Mouse (Mus musculus) MN1 (cell line): ENCODE results near the gene Cdk6.
"Not testable (repeated sequence)": the region's sequence is repeated elsewhere in the genome, so short reads cannot be mapped to it uniquely, and the experiment has no call there.

Experiments used
- DNase-seq: peaks from one replicate; pipeline ENCODE4 v3.0.0-alpha.2; 2016; ENCODE audit warnings: low spot score

Gene Cdk6

DNA sequence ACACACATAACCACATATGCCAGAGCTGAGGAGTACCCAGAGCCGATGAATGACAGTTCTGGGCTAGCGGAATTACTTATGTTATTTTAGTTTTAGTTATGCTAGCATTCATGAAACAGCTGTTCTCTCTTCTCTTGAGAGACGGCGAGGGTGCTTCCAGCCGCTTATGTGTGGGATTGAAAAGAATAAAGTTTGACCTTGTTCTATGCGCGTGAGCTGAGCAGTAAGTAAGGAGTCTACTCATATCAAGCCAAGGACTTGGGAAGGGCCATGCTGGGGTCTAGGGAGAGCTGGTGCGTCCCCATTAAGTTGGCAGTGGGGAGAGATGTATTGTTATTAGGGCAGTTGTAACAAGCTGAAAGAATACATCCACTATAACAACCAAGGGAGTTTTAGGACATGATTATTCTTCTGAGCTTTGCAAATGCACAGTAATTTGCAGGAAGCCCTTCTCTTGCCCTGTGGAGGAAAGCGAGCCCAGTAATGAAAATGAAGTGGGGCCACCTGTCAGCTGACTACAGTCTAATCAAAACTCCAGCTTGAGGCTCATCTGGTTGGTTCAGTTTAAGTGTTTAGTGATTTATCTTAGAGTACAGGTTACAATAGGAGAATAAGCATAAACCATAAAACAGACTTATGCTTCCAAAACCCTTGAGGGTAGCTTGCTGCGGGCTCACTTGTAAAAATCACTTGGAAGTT, 170.0 kb downstream of the Cdk6 start:
- DNase-seq = no peak

DNA sequence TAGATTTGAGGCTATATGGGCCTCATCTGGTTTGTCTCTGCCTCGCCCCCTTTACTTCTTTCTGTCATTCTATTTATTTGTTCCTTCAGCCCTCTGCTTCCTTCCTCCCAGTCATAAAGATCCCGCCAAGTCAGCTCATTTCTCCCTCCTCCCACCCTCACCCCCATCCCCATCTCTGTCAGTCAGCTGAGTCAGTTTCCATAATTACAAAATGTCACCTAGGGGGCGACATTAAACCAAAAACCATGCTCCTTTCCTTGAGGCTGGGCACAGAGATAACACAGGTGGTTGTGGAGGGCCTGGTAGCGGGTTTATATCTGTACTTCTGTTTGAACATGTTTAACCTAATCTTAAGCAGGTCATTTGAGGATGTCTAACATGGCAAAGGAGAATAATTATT, 171.3 kb downstream of the Cdk6 start:
- peak; percentile 12 for DNase-seq

DNA sequence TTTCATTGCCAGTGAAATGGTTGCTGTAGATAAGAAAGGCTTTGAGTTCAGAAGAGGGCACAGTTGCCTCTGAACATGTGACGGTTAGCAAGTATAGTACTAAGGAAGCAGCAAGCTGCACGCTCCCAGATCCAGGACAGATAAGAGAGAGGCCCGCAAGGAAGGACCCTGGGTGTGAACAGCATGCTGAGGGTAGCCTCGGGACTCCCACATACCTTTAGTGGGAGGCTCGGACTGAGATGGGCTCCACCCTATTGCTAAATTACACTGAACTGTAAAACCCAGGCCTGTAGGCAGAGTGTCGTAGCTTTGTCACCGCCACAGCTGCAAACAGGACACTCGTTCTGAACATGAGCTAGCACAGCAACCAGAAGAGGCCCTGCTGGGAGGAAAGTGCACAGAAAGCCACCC, 173.6 kb downstream of the Cdk6 start:
- DNase-seq = no peak

DNA sequence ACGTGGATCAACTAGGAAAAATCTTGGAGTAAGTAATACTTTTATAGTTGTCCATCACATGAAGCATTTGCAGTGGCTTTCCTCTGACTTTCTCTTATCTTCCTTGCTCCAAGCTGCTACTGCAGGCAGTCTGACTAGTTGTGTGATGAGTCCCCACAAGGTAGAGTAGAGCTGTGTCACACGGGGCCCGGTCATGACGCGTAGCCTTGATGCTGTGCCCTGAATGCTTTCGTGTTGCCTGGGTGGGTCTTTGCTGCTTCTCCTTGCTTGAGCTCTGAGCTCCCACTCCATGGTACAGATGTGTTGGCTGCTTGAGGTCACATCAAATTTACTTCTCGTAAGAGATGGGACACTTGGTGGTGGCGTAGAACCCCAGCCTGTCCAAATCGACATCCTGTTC, 174.2 kb downstream of the Cdk6 start:
- DNase-seq = no peak

DNA sequence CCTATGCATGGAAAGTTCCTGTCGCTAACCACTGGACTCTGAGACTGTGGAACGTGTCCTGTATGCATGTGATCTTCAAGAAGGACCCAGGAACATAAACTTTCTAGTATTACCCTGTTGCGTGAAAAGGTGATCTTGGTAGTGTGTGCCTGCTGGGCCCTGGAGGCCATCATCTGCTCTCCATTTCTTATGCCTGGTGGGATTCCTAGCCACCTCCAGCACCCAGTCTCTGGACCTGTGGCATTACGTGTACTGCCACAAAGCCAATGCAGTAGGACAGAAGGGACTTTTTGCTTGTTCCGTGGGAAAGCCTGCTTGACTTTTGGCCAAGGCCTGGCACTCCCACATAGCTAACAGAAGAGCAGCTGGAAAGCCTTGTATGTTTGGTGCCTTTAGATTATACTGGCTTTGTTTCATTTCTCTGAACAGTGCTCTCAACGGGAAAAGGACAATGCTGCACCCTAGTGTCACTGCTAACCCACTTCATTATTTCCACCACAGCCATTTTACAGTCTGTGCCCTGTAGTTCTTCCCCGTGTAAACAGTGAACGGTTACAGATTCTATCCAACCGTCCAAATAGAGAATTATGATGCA, 175.3 kb downstream of the Cdk6 start:
- DNase-seq = peak; percentile 32

DNA sequence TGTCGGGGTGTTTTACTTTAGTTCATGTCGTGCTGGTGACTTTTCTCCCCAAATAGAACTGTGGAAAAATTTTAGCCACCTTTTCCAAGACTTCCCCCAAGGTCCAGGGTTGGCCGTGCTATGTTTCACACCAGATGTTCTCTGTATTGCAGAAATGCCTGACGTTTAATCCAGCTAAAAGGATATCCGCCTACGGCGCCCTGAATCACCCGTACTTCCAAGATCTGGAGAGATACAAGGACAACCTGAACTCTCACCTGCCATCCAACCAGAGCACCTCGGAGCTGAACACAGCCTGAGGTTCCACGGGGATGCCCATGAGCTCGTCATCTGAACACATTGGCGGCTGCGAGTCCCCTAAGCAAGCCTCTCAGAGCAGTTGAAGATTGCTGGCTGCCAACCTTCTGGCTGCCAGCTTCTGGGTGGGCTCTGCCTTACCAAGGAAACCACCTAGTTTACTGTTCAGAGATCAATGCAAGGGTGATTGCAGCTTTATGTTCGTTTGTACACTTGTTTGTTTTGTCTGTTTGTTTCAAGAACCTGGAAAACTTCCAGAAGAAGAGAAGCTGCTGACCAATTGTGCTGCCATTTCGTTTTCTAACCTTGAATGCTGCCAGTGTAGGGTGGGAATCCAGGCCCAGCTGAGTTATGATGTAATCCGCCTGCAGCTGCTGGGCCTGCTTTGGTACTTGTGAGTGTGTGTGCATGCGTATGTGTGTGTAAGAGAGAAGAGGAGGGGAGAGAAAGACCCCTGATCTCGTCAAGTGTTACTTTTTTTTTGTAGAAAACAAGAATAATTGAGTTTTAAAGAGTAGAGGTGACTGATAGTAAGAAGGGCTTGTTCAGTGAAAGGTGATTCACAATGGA, 179.4 kb downstream of the Cdk6 start:
- no peak for DNase-seq

DNA sequence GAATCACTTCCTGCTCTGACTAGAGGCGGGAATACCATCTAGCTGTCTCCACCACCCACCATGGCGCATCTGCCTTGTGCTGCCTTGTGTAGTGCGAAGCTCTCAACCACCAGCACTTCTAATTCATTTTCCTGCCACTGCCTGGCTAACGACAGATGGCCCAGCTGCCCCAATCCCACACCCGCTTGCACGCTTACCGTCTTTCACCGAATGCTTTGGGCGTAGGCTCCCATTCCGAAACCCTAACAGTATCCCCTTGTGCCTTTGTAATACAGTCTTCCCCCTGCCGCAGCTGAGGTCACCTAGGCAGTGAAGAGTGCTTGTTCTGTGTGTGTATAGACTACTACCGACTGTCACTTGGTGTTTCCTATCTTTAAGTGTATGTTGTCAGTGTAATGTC, 180.5 kb downstream of the Cdk6 start:
- no peak for DNase-seq

DNA sequence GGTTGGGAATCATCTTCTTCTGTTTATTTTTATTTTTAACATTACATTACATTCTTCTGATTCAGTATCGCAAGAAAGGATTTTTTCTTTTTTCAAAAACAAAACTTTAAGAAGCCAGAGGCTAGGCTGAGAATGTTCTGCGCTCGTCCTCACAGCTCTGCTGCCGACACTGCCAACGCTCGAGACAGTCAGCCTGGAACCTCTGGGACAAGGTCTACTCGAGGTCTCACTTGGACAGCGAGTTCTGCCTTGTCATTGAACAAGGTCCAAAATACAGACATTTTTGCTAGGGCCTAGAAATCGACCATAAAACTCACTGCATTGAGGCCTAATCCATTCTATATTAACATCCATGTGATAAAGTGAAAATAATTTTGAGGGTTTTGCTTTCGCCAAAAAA, 181.5 kb downstream of the Cdk6 start:
- no peak for DNase-seq

DNA sequence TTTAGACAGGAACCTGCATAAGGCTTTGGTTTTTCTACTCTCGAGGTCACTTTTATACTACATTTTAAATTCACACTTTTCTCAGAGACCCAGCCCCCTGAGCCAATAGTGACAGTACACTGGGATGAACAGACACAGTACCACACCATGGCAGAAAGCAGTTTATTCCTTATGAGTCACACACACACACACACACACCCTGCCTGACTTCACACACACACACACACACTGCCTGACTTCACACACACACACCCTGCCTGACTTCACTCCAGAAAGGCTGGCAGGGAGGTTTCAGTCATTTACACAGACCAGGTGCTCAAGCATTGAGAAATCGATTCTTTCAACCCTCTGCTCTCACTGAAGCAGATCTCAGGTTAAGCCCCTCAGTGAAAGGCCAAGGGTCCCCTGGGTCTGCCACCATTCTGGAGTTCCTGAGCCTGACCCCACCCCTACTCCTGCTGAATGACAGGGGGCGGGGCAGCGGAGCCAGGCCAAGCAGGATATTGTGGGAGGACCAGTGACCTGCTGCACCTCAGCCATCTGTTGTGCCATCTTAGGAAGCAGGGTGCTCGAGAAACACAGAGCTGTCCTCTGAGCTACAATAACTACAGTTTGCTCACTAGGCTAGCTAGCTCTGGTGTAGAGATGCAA, 185.9 kb downstream of the Cdk6 start:
- peak; percentile 13 for DNase-seq

DNA sequence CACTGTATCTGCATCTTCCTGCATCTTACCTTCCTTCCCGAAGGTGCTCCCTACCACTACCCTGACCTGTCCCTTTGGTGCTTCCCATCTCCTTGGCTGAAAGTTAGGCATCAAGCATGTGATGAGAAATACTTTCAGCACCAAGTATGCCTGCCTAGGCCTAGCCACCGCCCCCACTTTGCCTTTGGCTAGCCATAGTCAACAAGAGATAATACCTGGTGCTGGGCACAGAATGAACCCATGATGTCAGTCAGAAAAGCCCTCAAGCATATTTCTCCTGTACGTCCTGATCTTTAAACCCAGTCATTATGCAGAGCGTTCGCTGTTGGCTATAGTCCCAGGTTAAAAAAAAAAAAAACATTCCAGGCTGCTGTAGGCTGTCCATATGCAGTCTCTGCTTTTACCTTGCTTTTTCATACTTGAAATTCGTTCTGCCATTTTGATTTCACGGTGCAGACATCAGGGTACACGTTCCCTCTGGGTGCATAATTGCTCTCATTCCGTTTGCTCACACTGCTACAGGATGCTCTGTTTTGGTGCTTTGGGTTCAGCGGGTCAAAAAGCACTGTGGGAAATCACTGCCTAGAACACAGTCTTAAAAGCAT, 188.4 kb downstream of the Cdk6 start:
- DNase-seq = no peak

DNA sequence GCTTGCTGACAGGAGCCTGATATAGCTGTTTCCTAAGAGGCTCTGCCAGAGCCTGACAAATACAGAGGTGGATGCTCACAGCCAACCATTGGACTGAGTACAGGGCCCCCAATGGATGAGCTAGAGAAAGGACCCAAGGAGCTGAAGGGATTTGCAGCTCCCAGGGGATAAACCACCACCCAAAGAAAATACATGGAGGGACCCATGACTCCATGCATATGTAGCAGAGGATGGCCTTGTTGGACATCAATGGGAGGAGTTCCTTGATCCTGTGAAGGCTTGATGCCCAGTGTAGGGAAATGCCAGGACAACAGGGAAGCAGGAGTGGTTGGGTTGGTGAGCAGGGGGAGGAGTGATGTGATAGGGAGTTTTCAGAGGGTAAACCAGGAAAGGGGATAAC, 190.8 kb downstream of the Cdk6 start:
- not testable (repeated sequence) for DNase-seq

DNA sequence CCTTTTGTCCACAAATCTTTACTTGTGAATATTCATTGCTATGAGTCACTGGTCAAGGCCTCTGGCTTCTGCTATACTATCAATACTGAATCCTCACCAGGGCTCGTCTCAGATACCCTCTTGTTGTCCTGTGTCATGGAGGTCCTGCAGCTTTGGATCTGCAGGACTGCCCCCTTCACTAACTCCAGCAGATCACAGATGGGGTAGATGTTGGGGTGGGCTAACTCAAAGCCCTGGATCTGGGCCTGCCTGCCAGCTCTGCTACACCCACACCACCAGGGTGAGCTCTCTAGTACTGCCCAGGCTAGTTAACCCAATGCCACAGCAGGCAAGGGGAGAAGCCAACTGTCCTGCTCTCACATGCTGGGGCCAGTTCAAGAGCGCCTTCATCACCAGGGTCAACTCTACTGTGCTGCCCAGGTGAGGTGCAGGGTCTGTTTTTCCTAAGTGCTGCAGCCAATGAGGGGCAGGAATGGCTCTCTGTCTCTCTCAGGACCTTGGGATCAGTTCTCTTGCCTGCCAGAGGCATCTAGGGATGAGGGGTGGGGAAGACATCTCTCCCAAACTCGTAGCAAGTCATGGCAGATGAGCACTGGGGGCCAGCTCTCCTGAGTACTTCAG, 195.4 kb downstream of the Cdk6 start:
- DNase-seq = no peak

DNA sequence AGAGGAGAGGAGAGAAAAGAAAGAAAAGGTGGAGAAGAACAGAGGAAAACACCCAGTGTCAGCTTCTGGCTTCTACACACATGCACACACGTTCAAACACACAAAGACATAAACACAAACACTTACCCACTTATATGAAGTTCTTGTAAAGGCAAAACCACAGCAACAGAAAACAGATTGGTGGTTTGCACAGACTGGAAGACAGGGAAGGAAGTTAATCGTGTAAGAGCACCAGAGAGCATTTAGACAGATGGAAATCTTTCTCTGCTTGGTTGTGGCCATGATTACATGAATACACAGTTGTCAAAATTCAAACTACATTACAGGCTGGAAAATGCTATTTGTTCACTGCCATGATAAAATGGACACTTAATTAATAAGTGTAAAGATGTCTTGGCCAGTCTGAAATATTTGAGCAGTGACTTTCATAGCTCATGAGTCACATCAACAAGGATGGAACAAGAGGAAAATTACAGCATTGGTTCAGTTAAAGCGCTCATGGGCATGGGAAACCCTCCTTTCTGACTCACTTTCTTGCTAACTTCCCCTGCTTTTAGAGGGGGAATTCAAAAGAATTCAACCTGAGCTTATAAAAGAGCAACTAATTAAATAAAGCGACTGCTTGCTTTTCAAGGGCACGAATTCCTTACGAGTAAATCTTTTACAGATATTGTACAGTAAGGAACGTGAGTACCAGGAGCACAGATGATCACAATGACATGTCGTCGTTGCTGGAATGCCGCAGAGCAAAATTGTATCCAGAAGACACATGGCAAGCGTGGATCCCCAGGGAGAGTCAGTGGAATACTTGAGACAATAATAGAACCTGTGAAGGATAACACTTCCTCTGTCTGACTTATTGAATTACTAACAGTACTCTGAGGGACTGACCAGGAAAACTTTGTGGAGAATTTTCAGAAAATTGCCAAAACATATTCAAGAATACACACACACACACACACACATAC, 197.5 kb downstream of the Cdk6 start:
- DNase-seq = no peak

DNA sequence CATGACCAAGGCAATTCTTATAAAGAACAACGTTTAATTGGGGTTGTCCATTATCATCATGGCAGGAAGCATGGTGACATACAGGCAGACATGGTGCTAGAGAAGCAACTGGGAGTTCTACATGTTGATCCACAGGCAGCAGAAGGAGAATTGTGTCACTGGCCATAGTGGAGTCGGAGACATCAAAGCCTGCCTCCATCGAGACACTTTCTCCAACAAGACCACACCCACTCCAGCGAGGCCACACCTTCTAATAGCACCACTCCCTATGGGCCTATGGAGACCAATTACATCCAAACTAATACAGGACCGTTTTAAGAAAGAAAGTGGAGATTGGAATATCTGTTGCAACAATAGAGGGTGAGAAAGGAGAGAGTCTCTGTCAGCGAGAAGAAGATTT, 200.6 kb downstream of the Cdk6 start:
- DNase-seq = no peak

DNA sequence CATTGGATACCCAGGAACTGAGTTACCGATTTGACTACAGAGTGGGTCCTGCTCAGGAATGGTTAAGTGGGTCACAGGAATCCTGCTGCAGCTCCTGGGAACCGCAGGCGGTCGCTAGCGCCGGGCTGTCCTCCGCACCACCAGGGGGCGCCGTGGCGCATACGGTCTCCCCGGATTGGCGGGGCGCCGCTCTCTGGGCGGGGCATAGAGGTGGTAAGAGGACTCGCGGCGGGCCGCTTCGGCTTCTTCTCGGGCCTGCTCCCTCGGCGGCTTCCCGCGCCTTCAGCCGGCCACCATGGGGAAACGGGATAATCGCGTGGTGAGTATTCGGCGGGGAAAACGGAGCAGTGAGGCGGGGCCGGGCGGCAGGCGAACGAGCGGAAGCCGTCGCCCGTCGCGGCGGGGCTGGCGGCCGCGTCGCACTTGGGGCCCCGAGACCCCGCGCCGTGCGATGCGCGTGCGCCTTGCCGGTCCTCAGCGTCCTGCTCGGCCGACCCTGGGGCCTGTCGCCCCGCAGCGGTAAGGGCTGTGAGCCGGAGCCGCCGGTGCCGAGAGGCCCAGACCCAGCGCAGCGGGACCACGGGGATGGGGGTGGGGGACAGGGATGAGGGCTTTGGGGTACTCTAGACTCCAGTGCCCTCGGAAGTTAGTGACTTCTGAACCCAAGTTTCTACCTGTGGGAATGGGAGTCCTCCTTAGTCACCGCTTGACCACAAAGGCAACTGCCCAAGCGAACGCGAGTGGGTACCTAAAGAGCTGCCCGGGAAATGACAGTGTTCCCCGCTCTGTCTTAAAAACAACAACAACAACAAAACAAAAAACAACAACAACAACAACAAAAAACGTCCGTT, 202.6 kb downstream of the Cdk6 start, which contains the start of gene Fam133b:
Gene Fam133b, plus strand, starts transcription at position 205 of the 851 bp plus-strand sequence.
- peak; percentile 96 for DNase-seq

DNA sequence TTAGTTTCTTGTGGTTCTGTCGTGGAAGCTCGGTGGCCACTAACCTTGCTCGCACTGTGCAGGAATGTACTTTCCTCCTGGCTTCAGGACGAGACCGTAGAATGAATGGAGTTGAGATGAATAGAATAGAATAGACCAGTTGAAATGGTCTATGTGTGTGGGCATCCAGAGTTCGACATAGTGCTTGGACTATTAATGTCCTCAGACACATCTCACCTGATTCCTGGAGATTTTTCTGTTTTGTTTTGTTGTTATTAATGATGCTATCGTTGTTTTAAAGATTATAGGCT, 203.1 kb downstream of the Cdk6 start:
- peak; percentile 14 for DNase-seq

DNA sequence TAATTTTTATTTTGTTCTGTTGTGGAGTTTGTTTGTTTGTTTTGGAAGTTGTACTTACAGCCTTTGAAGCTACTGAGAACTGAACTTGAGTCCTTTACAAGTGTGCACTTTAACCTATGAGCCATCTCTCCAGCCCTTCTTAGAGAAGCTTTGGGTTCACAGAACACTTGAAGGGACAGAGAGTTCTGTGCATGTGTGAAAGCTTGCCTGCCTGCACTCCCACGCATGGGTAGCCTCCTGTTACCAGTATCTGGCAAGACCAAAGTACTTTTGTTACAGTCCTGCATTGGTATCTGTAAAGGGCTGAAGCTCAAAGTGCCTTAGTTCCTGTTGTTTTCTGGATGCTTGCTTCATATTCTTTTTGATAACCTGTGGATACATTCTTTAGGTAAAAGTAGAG, 204.9 kb downstream of the Cdk6 start:
- DNase-seq = no peak

DNA sequence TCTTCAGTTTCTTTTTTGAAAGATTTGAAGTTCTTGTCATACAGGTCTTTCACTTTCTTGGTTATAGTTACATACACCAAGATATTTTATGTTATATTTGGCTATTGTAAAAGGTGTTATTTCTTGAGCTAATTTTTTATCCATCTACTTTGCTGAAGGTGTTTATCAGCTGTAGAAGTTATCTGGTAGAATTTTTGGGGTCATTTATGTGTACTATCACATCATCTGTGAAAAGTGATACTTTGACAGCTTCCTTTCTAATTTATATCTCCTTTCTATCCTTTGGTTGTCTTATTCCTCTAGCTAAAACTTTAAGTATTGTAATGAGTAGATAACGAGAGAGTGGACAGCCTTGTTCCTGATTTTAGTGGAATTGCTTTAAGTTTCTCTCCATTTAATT, 210.2 kb downstream of the Cdk6 start:
- DNase-seq = no peak

DNA sequence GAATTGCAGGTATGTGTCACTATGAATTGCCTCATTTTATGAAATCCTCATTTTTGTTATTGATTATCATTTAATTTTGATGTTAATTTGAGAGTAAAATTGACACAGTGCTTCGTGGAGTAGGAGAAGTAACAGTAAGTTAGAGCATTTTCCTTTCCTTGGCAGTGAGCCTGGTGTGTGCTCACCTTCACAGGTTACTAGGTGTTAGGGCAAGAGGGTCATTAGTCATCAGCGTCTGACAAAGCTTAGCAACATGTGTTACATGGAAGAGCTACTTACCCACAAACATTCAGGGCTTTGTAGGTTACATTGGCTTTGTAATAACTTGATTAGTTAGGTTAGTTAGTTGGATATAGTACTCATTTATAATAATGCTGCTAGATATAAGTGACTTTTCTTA, 212.9 kb downstream of the Cdk6 start:
- DNase-seq = no peak

DNA sequence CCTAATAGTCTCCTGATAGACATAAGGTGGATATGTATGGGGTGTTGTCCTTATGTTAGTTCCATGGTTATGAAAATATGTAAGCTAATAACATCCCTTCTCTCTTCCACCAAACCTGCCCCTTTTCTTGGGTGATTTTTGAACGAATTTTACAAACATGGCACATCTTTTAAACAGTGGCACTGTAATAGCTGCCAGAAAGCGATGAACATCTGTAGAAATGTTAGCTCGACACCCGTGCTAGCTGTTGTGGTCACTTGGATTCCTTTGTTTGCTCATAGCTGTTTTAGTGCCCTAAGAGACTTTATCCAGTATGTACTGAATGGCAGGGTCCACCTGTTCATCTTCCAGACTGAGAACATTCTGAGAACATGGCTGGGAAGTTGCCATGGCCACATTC, 230.0 kb downstream of the Cdk6 start, which contains the start of gene 1700109H08Rik:
Gene 1700109H08Rik, plus strand, starts transcription at position 301 of the 400 bp plus-strand sequence.
- DNase-seq = no peak
